Mouse (Mus musculus) spleen, adult 2 months (tissue): Measurements from ENCODE around the gene Fndc7.

Experiments
- CTCF ChIP-seq: fragments of 200-500 bp; IDR thresholded peaks from 2 replicates; pipeline ENCODE4 v1.5.1; 2011; ENCODE audit warnings: mild to moderate bottlenecking, inconsistent platforms; ENCODE audit not compliant: insufficient read depth, insufficient read length, insufficient replicate concordance; ENCODE audit errors: extremely low read depth
- POLR2A ChIP-seq: fragments of 200-500 bp; IDR thresholded peaks from 2 replicates; pipeline ENCODE4 v1.6.1; 2011; ENCODE audit warnings: low read depth, low read length, inconsistent platforms

DNA sequence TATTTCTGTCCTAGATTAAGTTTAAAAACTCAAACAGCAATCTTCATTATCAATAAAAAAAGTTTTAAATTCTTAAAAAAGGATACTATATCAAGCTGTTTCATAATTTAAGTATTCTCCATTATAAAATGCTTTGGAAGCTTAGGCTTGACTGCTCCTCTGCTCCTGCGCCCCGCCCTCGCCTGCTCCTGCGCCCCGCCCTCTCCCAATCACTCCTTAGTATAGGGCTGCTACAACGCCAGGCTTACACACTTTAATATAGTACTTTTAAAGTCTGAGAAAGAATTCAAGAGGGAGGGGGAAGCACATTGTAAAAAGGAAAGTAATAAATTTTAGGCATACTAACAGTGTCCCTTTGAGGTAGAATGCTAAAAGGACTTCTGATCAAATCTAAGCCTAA is 13.1 kb upstream of the Fndc7 start:
- no peak for TF ChIP-seq CTCF
- TF ChIP-seq POLR2A: no peak
